Mouse (Mus musculus): ENCODE results near the gene Zfp58. TPM values are rescaled to one million over a fixed set of nuclear protein-coding genes. Genes with fewer than 3 reads are reported as not detected.

Zfp58 gene
- polyA plus RNA-seq (2016; fragmentation: Nextera tagmentation; extraction: Ambion mirVana) = 10.5 and 11.2 TPM in 2 replicates

DNA sequence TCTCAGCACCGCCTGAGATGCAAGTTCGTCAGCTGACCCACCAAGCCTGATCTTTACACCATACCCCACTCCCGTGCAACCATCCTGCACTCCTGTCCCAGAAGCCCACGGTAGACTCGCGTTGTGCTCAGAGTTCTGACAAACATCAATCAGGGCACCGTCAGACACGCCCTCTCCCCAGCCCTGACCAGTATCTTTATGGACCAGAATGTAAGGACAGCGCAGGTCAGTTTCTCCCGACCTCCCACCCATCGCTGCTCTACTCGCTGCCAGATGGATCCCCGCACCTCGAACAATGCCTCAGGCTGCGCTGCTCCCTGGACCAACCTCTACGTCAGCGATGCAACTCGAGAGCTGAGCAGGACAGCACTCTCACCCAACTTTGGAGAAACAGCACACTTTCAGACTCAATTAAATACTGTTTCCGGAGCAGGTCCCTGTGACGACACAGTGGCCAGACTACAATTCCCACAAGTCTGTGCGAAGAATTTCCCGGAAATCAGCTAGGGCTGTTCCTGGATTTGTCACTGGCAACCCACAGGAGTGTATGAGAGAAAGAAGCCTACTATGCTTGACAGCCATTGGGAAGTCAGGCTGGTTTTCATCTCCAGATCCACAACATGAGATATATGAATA lies at the start of gene Zfp58:
Zfp58 (minus strand) TSS at position 472 of the 636 bp plus-strand sequence.
- Histone ChIP-seq H3K27me3 (replicated peaks) (no peaks in the 10 kb centered on the region), H3K4me3 (peak within 1 kb of the TSS; percentile 77), H3K27ac (ENCODE audit: poor library complexity, severe bottlenecking) (no peak within 1 kb of the TSS; the same call in 1 of the 2 replicates), H3K4me1 (replicated peaks) (peaks cover 7% of the 10 kb centered on the region; the same call in 1 of the 2 replicates), H3K9ac (peak within 1 kb of the TSS; percentile 72), H3K4me2 (peak within 1 kb of the TSS; percentile 65), H3K36me3 (peaks cover 7% of the 10 kb centered on the region), H3K9me3 (replicated peaks) (peaks cover 4% of the 10 kb centered on the region; the same call in 1 of the 2 replicates)
- ATAC-seq (ENCODE audit: insufficient number of reproducible peaks, low FRiP score) = peak; percentile 95
- WGBS = 1% methylated on average over 22 of the region's 22 CpGs

DNA sequence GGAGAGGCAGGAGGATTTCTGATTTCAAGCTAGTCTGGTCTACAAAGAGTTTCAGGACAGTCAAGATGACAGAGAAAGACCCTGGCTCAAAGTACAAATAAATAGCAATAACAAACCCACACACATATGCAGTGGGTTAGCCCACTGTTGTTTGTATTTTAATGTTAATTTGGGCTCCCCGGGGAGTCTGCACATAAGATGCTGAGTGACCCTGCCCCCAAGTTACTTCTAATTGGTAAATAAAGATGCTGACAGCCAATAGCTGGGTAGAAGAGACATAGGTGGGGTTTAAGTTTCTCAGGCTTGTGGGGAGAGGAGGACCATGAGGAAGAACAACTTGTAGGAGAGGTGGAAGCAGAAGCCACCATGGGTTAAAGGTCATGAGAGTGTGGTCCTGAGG lies 45.6 kb upstream of the Zfp58 start:
- Histone ChIP-seq H3K4me2 (no peak overlapping the region), H3K27ac (ENCODE audit: poor library complexity, severe bottlenecking) (no peak overlapping the region), H3K4me1 (replicated peaks) (0 out of 2 replicates have a peak, but pooled peaks cover 2% of the 10 kb centered on the region), H3K9ac (no peak overlapping the region), H3K27me3 (replicated peaks) (no peaks in the 10 kb centered on the region), H3K9me3 (replicated peaks) (no peaks in the 10 kb centered on the region), H3K36me3 (peaks cover 39% of the 10 kb centered on the region), H3K4me3 (no peak overlapping the region)
- 86% methylated on average over 1 of the region's 1 CpGs for WGBS
- ATAC-seq (ENCODE audit: insufficient number of reproducible peaks, low FRiP score) = no peak

DNA sequence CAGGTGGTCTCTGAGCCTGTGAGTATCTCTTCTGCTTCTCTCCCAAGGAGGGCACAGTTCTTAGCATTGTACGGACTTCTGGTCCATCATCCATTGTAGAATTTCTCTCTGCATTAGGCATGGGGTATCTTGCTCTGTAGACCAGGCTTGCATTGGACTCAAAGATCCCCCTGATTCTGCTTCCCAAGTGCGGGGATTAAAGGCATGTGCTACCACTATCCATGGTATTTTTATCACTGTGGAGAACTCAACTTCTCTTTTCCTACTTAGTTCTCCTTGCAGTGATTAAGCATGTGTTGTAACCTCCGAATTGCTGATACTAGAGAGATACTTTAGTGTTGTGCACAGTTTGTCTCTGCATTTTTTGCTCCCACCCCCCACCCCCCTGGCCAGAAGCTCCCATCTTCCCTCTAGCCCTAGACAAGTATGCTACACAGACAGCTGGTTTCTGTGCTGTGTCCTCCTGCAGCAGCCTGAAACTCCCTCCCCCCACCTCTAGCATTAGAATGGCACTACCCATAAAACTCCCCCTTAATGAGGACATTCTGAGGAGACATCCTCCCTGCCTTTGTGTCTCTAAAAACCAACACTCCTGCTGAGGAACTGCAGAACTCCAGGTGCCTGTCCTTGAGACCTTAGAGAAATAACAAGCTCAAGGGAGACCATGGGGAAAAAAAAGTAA lies 26.8 kb upstream of the Zfp58 start:
- H3K36me3 ChIP-seq = no peaks in the 10 kb centered on the region
- ATAC-seq (ENCODE audit: insufficient number of reproducible peaks, low FRiP score) = no peak
- no peak overlapping the region for H3K9ac ChIP-seq
- H3K4me2 ChIP-seq = no peak overlapping the region
- WGBS = 73% methylated on average over 3 of the region's 3 CpGs
- H3K9me3 ChIP-seq (replicated peaks) = no peaks in the 10 kb centered on the region
- no peak overlapping the region for H3K27ac ChIP-seq (ENCODE audit: poor library complexity, severe bottlenecking)
- peaks cover 12% of the 10 kb centered on the region for H3K4me1 ChIP-seq (replicated peaks)
- H3K4me3 ChIP-seq = no peak overlapping the region
- H3K27me3 ChIP-seq (replicated peaks) = no peaks in the 10 kb centered on the region

DNA sequence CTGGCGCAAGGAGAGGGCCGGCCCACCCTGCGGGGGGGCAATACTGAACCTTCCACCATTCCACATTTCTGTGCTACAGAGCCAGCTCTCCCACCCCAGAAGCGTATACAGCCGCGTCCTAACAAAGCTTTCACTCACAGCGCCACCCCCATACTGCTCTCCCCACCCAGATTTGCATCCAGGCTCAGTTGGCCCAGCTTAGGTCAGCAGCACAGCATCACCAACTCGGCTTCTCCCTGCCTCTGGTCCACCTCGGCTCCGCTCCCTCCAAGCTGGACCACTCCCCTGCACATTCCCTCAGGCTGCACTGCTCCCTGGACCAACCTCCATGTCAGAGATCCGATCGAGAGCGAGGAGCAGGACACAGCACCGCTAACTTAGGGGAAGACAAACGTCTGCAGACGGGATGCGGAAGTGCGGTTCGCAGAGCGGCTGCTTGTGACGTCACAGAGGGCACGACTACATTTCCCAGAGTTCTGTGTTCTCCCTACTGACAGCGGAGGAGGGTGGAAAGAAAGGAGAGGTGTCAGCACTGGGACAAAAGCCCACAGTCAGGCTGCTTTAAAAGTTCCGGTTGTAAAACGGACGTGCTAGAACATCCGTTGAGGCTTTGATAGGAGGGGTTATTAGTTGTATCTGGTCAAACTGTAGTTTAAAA lies 25.5 kb upstream of the Zfp58 start, which contains the start of the genes Gm26965 and Zfp87:
Gm26965 (minus strand) TSS at position 399 of the 658 bp plus-strand sequence.
Zfp87 (minus strand) TSS at position 425 of the 658 bp plus-strand sequence.
- H3K4me3 ChIP-seq = peak within 1 kb of the TSS; percentile 80
- H3K36me3 ChIP-seq = peaks cover 2% of the 10 kb centered on the region
- peaks cover 12% of the 10 kb centered on the region for H3K4me1 ChIP-seq (replicated peaks)
- H3K9me3 ChIP-seq (replicated peaks) = no peaks in the 10 kb centered on the region
- under 1% methylated on average over 27 of the region's 27 CpGs for WGBS
- ATAC-seq (ENCODE audit: insufficient number of reproducible peaks, low FRiP score) = peak; percentile 98
- H3K9ac ChIP-seq = peak within 1 kb of the TSS; percentile 90
- H3K27me3 ChIP-seq (replicated peaks) = no peaks in the 10 kb centered on the region
- peak within 1 kb of the TSS; percentile 88 for H3K4me2 ChIP-seq
- H3K27ac ChIP-seq (ENCODE audit: poor library complexity, severe bottlenecking) = peak within 1 kb of the TSS; percentile 59

DNA sequence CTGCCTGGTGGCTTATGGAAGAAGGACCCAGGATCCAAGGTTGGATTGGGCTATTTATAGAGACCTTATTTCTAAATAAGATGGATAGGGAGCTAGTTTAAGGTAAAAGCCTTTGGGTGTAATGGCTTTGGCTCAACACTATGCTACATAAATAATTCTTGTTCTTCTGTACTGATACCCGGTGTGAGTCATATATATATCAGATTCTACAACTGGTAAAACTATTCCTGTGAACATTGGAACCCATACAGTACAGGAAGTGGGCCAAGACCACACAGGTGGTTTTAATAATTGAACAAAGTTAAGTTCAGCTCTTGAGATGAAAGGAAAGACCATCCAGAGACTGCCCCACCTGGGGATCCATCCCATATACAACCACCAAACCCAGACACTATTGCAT lies 553 bp upstream of the Zfp58 start:
- ATAC-seq (ENCODE audit: insufficient number of reproducible peaks, low FRiP score) = no peak
- no peak overlapping the region for H3K4me3 ChIP-seq
- H3K27ac ChIP-seq (ENCODE audit: poor library complexity, severe bottlenecking) = no peak overlapping the region
- WGBS = 83% methylated on average over 1 of the region's 1 CpGs
- peaks cover 3% of the 10 kb centered on the region; the same call in 1 of the 2 replicates for H3K36me3 ChIP-seq
- peaks cover 7% of the 10 kb centered on the region; the same call in 1 of the 2 replicates for H3K4me1 ChIP-seq (replicated peaks)
- H3K4me2 ChIP-seq = no peak overlapping the region
- no peaks in the 10 kb centered on the region for H3K27me3 ChIP-seq (replicated peaks)
- H3K9me3 ChIP-seq (replicated peaks) = peaks cover 2% of the 10 kb centered on the region; the same call in 1 of the 2 replicates
- no peak overlapping the region for H3K9ac ChIP-seq

DNA sequence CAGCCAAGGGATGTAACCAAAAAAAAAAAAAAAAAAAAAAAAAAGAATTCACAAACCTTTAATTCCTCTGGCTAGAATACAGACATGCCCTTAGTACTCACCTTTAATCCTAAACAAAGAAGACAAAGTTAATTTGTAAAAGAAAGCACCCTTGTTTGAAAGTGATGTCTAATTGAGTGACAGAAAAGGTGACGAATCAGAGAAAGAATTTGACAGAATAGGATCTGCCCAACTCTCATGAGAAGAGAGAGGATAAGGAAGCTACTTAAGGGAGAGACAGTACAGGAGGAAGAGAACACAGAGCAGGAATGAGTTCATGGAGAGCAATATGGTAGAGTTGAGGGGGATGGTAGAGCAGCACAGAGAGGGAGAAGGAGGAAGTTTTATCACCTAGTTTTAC lies 4.7 kb downstream of the Zfp58 start:
- no peak overlapping the region for H3K27ac ChIP-seq (ENCODE audit: poor library complexity, severe bottlenecking)
- no peak overlapping the region for H3K4me2 ChIP-seq
- H3K4me1 ChIP-seq (replicated peaks) = peaks cover 7% of the 10 kb centered on the region; the same call in 1 of the 2 replicates
- H3K4me3 ChIP-seq = no peak overlapping the region
- WGBS = 84% methylated on average over 1 of the region's 1 CpGs
- peaks cover 6% of the 10 kb centered on the region; the same call in 1 of the 2 replicates for H3K9me3 ChIP-seq (replicated peaks)
- no peak for ATAC-seq (ENCODE audit: insufficient number of reproducible peaks, low FRiP score)
- H3K27me3 ChIP-seq (replicated peaks) = no peaks in the 10 kb centered on the region
- H3K9ac ChIP-seq = no peak overlapping the region
- peaks cover 46% of the 10 kb centered on the region for H3K36me3 ChIP-seq

DNA sequence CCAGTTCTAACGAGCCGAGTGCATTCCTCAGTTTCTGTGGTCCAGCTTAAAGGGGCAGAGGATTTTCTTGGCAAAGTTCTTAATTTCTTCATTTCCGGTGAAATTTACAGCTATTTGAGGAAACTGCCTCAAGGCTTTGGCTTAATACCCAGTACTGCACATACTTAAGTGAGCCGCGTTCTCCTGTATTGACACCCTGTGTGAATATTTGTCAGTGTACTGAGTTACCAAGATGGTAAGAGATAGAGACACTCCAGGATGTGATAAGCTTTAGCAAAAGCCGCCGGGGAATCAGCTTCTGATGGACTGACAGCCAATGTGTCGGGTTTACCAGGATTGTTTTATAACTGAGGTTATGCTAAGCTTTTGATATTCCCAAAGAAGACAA lies 15.9 kb downstream of the Zfp58 start:
- Histone ChIP-seq H3K9me3 (replicated peaks) (no peaks in the 10 kb centered on the region), H3K36me3 (peaks cover 19% of the 10 kb centered on the region; the same call in 1 of the 2 replicates), H3K27me3 (replicated peaks) (no peaks in the 10 kb centered on the region), H3K4me1 (replicated peaks) (peaks cover 4% of the 10 kb centered on the region; the same call in 1 of the 2 replicates), H3K9ac (peak overlapping the region; percentile 42; the same call in 1 of the 2 replicates), H3K4me3 (peak overlapping the region; percentile 70), H3K27ac (ENCODE audit: poor library complexity, severe bottlenecking) (no peak overlapping the region), H3K4me2 (peak overlapping the region; percentile 70)
- WGBS = 22% methylated on average over 8 of the region's 8 CpGs
- 0 out of 2 replicates have a peak, but pooled peaks have one; percentile 46 for ATAC-seq (ENCODE audit: insufficient number of reproducible peaks, low FRiP score)

DNA sequence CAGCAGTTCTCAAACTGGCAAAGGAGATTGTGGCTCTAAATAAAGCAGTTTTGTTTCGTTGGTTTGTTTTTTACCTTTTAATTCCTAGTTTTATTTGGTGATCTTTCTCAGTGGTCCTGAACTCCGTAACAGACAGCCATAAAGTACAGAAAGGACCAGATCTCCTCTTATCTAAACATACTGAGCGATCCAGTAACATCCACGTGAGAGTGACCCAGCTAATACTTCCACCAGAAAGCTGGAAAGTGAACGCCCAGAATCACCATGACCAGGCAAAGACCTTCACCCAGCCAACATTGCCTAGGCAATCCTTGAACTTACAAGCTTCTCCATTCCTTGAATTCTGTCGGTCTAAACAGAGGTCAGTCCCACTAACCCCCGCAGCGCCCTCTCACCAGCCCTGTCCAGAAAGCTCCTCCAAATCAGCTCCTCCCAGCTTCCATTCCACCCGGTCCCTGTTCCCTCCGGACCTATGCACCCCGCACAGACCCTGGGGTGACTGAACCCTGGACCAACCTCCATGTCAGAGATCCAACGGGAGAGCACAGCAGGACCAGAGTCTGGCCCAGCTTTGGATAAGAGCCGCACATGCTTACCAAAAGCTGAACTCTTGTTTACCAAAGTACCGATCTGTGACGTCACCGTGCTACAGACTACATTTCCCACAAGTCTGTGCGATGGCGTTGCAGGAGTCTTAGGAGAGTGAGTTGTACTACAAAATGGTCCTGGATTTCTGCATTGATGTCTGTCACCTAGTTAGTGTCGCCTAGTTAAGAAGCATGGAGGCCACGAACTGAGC lies 16.5 kb downstream of the Zfp58 start, which contains the start of gene Zfp874b:
Zfp874b (minus strand) TSS at position 634 of the 799 bp plus-strand sequence.
- peak within 1 kb of the TSS; percentile 70 for H3K4me2 ChIP-seq
- H3K9ac ChIP-seq = peak within 1 kb of the TSS; percentile 69
- H3K4me3 ChIP-seq = peak within 1 kb of the TSS; percentile 70
- WGBS = 3% methylated on average over 20 of the region's 20 CpGs
- peak; percentile 95 for ATAC-seq (ENCODE audit: insufficient number of reproducible peaks, low FRiP score)
- H3K27me3 ChIP-seq (replicated peaks) = no peaks in the 10 kb centered on the region
- H3K9me3 ChIP-seq (replicated peaks) = no peaks in the 10 kb centered on the region
- H3K27ac ChIP-seq (ENCODE audit: poor library complexity, severe bottlenecking) = peak within 1 kb of the TSS; percentile 58
- H3K4me1 ChIP-seq (replicated peaks) = peaks cover 4% of the 10 kb centered on the region; the same call in 1 of the 2 replicates
- peaks cover 15% of the 10 kb centered on the region; the same call in 1 of the 2 replicates for H3K36me3 ChIP-seq

DNA sequence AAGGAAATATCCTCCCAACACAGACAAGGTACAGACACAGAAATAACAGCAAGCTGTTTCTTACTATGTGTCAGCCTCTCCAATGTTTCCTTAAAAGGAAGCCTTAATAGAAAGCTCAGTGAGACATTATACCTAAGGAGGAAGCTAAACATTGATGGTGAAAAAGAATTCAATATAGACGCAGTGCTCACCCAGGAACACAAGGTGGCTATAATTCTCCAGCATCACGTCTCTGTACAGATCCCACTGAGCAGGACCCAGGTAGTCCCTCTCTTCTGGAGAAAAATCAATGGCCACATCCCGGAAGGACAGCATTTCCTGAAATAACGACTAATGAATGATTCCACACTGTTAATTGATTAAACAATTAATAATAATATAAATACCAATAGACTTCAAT lies 18.8 kb downstream of the Zfp58 start:
- peaks cover 4% of the 10 kb centered on the region; the same call in 1 of the 2 replicates for H3K4me1 ChIP-seq (replicated peaks)
- WGBS = 66% methylated on average over 4 of the region's 4 CpGs
- H3K36me3 ChIP-seq = peaks cover 3% of the 10 kb centered on the region; the same call in 1 of the 2 replicates
- no peak overlapping the region for H3K4me3 ChIP-seq
- ATAC-seq (ENCODE audit: insufficient number of reproducible peaks, low FRiP score) = no peak
- H3K9me3 ChIP-seq (replicated peaks) = no peaks in the 10 kb centered on the region
- H3K9ac ChIP-seq = no peak overlapping the region
- no peaks in the 10 kb centered on the region for H3K27me3 ChIP-seq (replicated peaks)
- no peak overlapping the region for H3K27ac ChIP-seq (ENCODE audit: poor library complexity, severe bottlenecking)
- H3K4me2 ChIP-seq = no peak overlapping the region

DNA sequence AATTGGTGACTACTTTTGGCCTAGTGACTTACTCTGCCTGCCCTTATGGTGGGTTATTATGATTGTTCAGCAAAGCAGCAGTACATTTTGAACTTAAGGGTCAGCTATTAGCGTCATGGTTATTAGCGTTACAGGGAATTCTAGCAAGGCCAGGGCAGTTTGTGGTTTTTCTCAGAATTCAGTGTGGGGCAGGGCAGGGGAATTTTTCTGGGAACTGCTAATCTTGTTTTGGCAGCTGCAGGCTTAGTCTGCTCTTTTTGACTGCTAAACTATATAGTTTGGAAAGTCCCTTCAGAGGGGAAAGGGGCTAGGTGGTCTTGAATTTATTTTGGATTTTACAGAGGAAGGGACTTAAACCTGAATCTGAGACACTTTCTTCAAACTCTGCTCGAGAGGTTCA lies 31.1 kb downstream of the Zfp58 start:
- H3K27me3 ChIP-seq (replicated peaks) = no peaks in the 10 kb centered on the region
- ATAC-seq (ENCODE audit: insufficient number of reproducible peaks, low FRiP score) = no peak
- 80% methylated on average over 3 of the region's 3 CpGs for WGBS
- no peaks in the 10 kb centered on the region for H3K9me3 ChIP-seq (replicated peaks)
- no peak overlapping the region for H3K9ac ChIP-seq
- peaks cover 33% of the 10 kb centered on the region for H3K36me3 ChIP-seq
- H3K27ac ChIP-seq (ENCODE audit: poor library complexity, severe bottlenecking) = no peak overlapping the region
- H3K4me3 ChIP-seq = no peak overlapping the region
- no peak overlapping the region for H3K4me2 ChIP-seq
- no peaks in the 10 kb centered on the region for H3K4me1 ChIP-seq (replicated peaks)
